Mouse (Mus musculus) layer of hippocampus, postnatal 14 days (tissue): ENCODE measurements around the gene Fam71e2. TPM values are rescaled to one million over a fixed set of nuclear protein-coding genes. Genes with fewer than 3 reads are reported as not detected.

Source experiments
- DNase-seq, 2 experiments: peaks; one replicate each; pipeline ENCODE4 v3.0.0; 2021 to 2022; ENCODE audit warnings: low spot score in 2 of 2, mixed read lengths in 1 of 2
- total RNA-seq, 2 experiments: library from RNA; stranded (reverse); gene quantifications; 2 replicates each; pipeline ENCODE4 v1.2.3; 2021

The Fam71e2 gene
- total RNA-seq, 2 experiments from 2014 or later = not detected

DNA sequence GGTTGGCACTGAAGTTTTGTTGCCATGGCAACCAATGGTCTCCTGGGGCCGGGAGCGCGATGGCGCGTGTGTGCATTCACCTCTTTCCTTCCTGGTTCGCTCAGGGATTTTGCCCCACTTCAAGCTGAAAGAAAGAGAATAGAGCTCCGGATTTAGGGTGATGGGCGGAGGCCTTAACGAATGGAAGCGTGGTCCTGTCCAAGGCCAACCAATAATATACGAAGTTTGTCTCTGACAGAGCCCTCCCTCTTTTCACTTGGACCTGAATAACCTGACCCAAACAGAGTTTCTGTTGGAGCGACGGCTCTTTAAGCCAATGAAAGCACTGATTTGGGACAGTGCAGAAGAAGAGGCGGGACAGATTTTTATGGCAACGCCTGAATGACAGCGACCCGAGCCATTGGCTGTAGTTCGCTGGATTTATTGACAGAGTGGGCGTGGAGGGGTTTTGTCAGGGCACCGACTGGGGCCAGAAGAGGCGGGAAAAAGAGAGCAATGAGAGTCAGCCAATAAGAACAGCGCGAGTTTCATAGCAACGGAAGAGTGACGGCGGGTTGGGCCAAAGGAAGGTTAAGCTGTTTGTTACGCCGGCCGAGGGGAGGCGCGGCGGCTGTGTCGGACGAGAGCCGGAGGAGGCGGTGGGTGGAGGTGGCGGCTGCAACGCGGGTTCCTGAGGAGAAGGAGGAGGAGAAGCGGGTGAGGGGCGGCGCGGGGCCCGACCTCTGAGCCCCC is 31.4 kb downstream of the Fam71e2 start, which contains the start of gene Kmt5c:
Gene Kmt5c, plus strand, starts transcription at position 572 of the 732 bp plus-strand sequence.
- peak; percentile 98 to 100 for DNase-seq

DNA sequence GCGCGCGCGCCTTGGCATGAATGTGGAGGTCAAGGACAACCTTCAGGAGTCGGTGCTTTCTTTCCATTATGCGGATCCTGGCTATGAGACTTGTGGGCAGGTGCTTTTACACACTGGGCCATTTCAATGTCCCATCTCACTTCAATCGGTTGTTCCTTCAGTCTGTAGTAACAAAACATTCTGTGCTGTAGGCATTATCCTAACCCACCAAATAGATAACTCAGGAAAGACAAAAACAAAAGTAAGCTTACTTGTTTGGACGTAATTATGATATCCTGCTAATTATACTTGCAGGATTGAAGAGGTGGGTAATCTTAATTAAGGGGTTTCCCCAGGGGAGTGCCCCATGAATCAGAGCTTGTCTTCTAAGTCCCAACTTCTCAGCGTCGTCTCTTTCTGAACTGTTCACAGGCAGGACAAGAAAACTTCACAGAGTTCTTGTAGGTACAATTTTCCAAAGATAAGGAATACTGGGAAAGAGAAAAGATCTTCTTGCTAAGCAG is 32.0 kb downstream of the Fam71e2 start:
- DNase-seq = no peak

DNA sequence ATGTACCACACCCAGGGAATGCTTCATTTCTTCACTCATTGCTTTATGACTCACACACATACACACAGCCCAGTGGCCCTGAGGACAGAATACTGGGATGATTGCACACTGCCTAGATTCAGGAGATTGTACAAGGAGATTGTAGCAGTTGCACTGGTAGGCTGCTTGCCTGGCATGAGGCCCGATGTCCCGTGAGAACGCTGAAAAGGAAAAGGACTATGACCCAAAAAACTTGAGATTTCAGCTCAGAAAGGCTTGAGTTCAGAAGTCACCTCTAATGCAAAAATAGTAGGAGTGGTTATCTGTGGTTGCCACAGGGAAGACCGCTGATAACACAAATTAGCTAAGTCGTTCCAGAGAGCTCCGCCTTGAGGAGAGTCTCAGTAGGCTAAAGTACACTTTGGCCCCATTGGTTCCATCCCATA is 38.1 kb downstream of the Fam71e2 start:
- DNase-seq = no peak

DNA sequence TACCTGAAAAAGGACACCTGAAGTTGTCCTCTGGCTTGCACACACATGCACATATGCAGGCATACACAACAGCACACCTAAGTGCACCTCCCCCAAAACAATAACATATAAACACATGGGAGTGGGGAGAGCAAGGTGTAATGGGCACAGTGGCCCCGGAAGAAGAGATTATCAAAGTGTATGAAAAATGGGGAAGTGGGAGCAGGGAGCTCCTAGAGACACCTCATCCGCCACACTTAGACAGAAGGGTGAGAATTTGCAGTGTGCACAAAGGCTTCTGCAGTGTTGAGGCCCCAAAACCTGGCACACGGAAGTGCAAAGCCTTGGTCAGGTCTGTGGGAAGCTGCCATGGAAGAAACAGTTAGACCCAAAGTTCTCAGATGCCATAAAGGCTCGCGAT is 40.0 kb downstream of the Fam71e2 start:
- DNase-seq = no peak

DNA sequence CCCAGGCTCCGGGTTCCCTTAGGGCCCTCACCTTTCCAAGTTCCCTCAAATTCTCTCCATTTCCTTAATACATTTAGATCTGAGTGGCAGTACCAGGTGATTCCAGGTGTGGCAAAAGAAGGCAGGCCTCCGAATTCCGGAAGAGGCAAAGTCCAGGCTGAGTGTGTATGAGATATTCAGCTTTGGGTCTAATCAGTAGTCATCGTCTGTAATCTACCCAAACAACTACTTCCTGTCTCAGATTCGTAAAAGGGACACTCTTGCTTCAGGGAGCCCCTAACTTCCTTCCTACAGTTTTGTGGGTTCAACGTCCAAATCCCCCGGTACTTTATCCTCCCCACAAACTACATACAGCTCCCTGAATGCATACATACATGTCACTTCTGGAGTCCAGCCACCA is 45.9 kb downstream of the Fam71e2 start, which contains the start of gene Tmem150b:
Gene Tmem150b, minus strand, starts transcription at position 81 of the 400 bp plus-strand sequence.
- no peak for DNase-seq

DNA sequence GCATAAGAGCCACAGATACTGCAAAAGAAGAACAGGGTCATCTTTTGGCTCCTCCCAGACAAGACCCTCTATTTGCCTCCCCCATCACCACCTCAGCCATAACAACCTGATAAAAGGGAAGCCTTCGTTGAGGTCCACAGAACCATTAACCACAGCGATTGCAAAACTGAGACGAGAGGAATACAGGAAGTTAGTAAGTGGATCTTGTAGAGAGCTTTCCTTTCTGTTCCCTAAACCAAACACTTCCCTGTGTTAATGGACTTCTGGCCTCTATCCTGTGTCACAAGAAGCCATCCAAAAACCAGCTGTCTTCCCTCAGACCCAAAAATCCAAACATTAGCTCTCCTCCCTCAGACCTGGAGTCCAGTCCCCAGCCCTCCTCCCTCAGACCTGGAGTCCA is 46.7 kb downstream of the Fam71e2 start:
- DNase-seq = no peak

DNA sequence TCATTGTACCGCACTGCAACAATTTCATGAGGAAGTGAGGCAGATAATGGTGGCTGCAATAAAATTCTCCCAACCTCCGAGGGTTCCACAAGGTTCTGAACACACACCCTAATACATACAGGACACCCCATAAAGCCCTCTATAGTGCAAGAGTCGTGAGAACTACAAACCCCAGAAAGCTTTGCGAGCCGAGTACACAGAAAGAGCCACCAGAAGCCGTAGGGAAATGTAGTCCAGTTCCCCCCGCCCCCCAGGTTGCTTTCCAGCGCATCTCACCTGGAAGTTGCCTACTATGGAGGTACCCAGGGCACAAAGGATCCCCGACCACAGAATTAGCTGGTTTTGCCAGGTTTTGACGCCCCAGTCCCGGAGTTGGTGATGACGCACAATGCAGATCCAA is 47.6 kb downstream of the Fam71e2 start:
- DNase-seq = peak in 1 of 2 experiments; percentile 45

DNA sequence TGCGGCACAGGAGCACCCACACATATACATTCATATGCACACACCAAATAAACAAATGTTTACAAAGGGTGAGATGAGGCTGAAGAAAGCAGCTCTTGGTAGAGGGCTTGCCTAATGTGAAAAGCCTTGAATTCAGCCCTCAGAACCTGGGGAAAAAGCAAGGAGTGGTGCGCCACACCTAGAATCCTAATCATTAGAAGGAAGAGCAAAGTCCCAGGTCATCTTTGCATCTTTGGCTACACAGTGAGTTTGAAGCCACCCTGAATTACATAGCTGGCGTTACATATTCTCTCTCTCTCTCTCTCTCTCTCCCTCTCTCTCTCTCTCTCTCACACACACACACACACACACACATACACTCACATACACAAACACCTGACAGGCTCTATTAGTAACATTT is 51.8 kb downstream of the Fam71e2 start:
- no peak for DNase-seq

DNA sequence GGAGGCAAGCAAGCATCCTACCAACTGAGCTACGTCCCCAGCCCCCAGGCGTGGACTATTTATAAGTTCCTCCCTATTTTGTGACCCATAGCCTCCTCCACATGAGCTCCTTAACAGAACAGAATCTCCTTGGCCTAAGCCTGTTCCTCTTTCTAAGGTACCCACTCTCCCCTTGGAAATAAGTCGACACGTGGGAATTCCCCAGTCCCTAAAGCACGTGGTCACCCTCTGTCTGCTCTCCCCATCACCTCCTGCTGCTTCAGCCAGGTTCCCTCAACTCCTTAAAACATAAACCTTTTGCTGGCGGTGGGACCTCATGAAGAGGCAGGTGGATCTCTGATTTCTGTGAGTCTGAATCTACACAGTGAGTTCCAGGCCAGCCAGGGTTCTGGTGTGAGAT is 54.1 kb downstream of the Fam71e2 start:
- DNase-seq = no peak

DNA sequence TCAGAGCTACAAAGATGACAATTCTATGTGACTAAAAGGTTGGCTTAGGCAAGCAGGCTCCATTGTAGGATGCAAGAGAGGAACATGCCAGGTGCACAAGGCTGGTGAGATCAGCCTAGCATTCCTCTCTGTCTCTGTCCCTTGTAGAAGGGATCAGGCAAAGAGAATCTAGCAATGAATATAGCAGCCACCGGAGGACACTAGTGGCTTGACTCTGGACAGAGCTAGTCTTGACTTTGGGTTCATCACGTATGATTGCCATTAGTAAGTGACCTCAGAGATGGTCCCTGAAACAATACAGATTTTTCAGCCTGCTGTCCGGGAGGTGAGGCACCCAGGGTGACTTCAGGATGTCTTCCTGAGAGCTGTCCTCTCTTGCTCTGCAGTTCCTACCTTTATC is 58.5 kb downstream of the Fam71e2 start:
- no peak for DNase-seq

DNA sequence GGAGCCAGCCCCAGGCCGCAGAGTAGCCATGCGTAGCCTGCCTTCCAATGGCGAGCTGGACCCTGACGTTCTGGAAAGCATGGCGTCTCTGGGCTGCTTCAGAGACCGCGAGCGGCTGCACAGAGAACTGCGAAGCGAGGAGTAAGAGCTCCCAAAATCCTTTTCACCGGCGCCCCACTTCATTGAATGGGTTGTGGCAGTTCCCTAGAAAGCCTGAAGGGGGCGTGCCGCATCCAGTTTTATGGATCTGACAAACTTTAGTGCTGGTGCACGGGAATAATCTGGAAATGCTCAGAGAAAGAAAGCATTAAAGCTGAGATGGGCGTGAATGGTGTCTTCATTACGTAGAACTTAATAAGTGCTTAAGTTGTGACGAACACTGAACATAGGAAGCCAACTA is 66.0 kb downstream of the Fam71e2 start:
- no peak for DNase-seq

Other genes starting within 250 kb of the Fam71e2 start
- 1 to 10 TPM in 1 of 2 experiments, under 1 TPM in 1; 0.57 to 1.1 TPM for gene Tnni3, start 247.1 kb downstream of the Fam71e2 start, total RNA-seq
- gene Dnaaf3, start 238.8 kb downstream of the Fam71e2 start, total RNA-seq = 1 to 10 TPM in 1 of 2 experiments, under 1 TPM in 1; 0.83 to 1.1 TPM
- 100 to 1,000 TPM; 193 to 200 TPM for gene Syt5, start 223.8 kb downstream of the Fam71e2 start, total RNA-seq
- under 1 TPM; 0.35 to 0.36 TPM for gene Ptprh, start 167.3 kb downstream of the Fam71e2 start, total RNA-seq
- gene Tmem86b, start 139.9 kb downstream of the Fam71e2 start, total RNA-seq = 10 to 100 TPM; 15.0 to 18.4 TPM
- 100 to 1,000 TPM; 140 TPM for gene Ppp6r1, start 112.3 kb downstream of the Fam71e2 start, total RNA-seq
- gene Hspbp1, start 86.2 kb downstream of the Fam71e2 start, total RNA-seq = 10 to 100 TPM; 89.0 to 94.8 TPM
- 100 to 1,000 TPM; 306 to 327 TPM for gene Brsk1, start 80.7 kb downstream of the Fam71e2 start, total RNA-seq
- not detected for gene Tmem150b, start 46.1 kb downstream of the Fam71e2 start, total RNA-seq
- 10 to 100 TPM; 38.9 to 44.2 TPM for gene Kmt5c, start 31.2 kb downstream of the Fam71e2 start, total RNA-seq
- 1 to 10 TPM; 4.7 to 8.6 TPM for gene Cox6b2, start 18.2 kb downstream of the Fam71e2 start, total RNA-seq
- under 1 TPM; 0.21 to 0.38 TPM for gene Il11, start 11.6 kb upstream of the Fam71e2 start, total RNA-seq
- gene Tmem190, start 11.6 kb upstream of the Fam71e2 start, total RNA-seq = not detected
- 1 to 10 TPM; 2.4 to 2.6 TPM for gene Tmem238, start 18.4 kb upstream of the Fam71e2 start, total RNA-seq
- 100 to 1,000 TPM; 498 to 526 TPM for gene Rpl28, start 21.6 kb upstream of the Fam71e2 start, total RNA-seq
- 100 to 1,000 TPM; 103 to 123 TPM for gene Ube2s, start 41.3 kb upstream of the Fam71e2 start, total RNA-seq
- gene Shisa7, start 73.4 kb upstream of the Fam71e2 start, total RNA-seq = 100 to 1,000 TPM; 134 to 137 TPM
- gene Isoc2b, start 99.0 kb upstream of the Fam71e2 start, total RNA-seq = 1 to 10 TPM; 3.2 to 5.5 TPM
- 1 to 10 TPM; 8.9 to 9.8 TPM for gene Isoc2a, start 105.9 kb upstream of the Fam71e2 start, total RNA-seq
- gene Gm36210, start 135.2 kb upstream of the Fam71e2 start, total RNA-seq = under 1 TPM; 0.41 to 0.44 TPM
- 10 to 100 TPM; 11.5 to 14.6 TPM for gene Zfp628, start 143.9 kb upstream of the Fam71e2 start, total RNA-seq
- 10 to 100 TPM; 67.8 to 76.2 TPM for gene Nat14, start 150.7 kb upstream of the Fam71e2 start, total RNA-seq
- 1 to 10 TPM; 2.7 to 2.8 TPM for gene Ssc5d, start 154.5 kb upstream of the Fam71e2 start, total RNA-seq
- gene Sbk2, start 193.1 kb upstream of the Fam71e2 start, total RNA-seq = not detected
- under 1 TPM; 0.44 to 0.67 TPM for gene Sbk3, start 199.9 kb upstream of the Fam71e2 start, total RNA-seq
- 10 to 100 TPM; 36.9 to 39.0 TPM for gene Zfp579, start 224.9 kb upstream of the Fam71e2 start, total RNA-seq
- gene Zfp524, start 243.1 kb upstream of the Fam71e2 start, total RNA-seq = 1 to 10 TPM; 5.7 to 6.4 TPM
- gene Fiz1, start 243.4 kb upstream of the Fam71e2 start, total RNA-seq = 10 to 100 TPM; 21.4 to 27.7 TPM
- gene Gm44973, start 244.2 kb upstream of the Fam71e2 start, total RNA-seq = not detected
- 10 to 100 TPM; 34.6 to 35.8 TPM for gene Zfp865, start 249.1 kb upstream of the Fam71e2 start, total RNA-seq
- gene Ccdc106, start 249.3 kb upstream of the Fam71e2 start, total RNA-seq = 10 to 100 TPM; 65.6 to 67.2 TPM